Comparison of ENCODE assay signal across 32 mouse cellular contexts in the genomic region with DNA sequence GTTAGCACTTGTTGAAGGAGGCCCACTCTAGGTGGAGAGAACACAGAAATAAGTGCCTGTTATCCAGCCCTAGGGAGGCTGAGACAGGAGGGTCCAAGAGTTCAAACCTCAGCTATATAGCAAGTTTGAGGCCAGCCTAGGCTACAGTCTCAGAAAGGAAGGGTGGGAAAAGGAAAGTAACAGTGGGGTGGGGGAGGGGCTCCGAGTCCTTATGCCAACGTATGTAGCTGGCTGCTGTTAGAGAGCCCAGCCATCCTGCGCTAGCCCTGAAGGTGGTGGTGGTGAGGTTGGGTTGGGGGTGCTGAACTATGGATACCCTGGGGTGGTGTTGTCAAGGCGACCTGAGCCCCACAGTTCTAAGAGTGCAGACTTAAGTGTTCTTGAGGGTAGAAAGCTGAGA.
DNase-seq lines count a peak whose midpoint lies in the region; ATAC-seq and TF ChIP-seq lines count a peak whose summit lies in the region.
"Had no signal": no experiment of that assay in that cellular context is flagged by ENCODE, and none has a peak within 500 bp of the region (broad histone marks: within the 10 kb centered on the region; RNA-seq: fewer than 3 reads in every experiment).

No protein-coding gene starts in this region.

- no peak overlapping the region for H3K9ac ChIP-seq in forebrain, embryonic 13.5 days
- no peak overlapping the region for H3K9ac ChIP-seq in forebrain, embryonic 12.5 days
- no peak overlapping the region for H3K9ac ChIP-seq in hindbrain, embryonic 11.5 days (ENCODE audit: low read depth, low read length)
- H3K9ac ChIP-seq in midbrain, embryonic 15.5 days = no peak overlapping the region
- H3K9ac ChIP-seq in midbrain, postnatal 0 days (replicated peaks; ENCODE audit: low read length, poor library complexity, severe bottlenecking) = no peak overlapping the region
- H3K9ac ChIP-seq: embryonic facial prominence, embryonic 13.5 days; hindbrain, embryonic 13.5 days; limb, embryonic 12.5 days; liver, embryonic 15.5 days; lung, embryonic 15.5 days had no signal

- no peak overlapping the region for H3K4me3 ChIP-seq in forebrain, embryonic 13.5 days
- no peak overlapping the region for H3K4me3 ChIP-seq in forebrain, embryonic 12.5 days (replicated peaks)
- no peak overlapping the region for H3K4me3 ChIP-seq in hindbrain, embryonic 10.5 days
- no peak overlapping the region for H3K4me3 ChIP-seq in hindbrain, embryonic 11.5 days (ENCODE audit: low read depth, low read length)
- H3K4me3 ChIP-seq in midbrain, embryonic 15.5 days = no peak overlapping the region
- H3K4me3 ChIP-seq in midbrain, postnatal 0 days (ENCODE audit: low read depth, low read length) = no peak overlapping the region
- H3K4me3 ChIP-seq: embryonic facial prominence, embryonic 13.5 days; heart, adult 2 months; hindbrain, embryonic 13.5 days; limb, embryonic 12.5 days; liver, embryonic 15.5 days; lung, embryonic 15.5 days; midbrain, embryonic 10.5 days had no signal

- H3K27me3 ChIP-seq in forebrain, embryonic 13.5 days = 0 out of 2 replicates have a peak, but pooled peaks cover 4% of the 10 kb centered on the region
- peaks cover 27% of the 10 kb centered on the region; the same call in 1 of the 2 replicates for H3K27me3 ChIP-seq in forebrain, embryonic 12.5 days
- H3K27me3 ChIP-seq in hindbrain, embryonic 10.5 days (ENCODE audit: insufficient read depth, poor library complexity, severe bottlenecking) = peaks cover 19% of the 10 kb centered on the region
- H3K27me3 ChIP-seq in hindbrain, embryonic 11.5 days (ENCODE audit: control insufficient read depth, insufficient read depth, low read length) = no peaks in the 10 kb centered on the region
- peaks cover 3% of the 10 kb centered on the region; the same call in 1 of the 2 replicates for H3K27me3 ChIP-seq in midbrain, embryonic 15.5 days (replicated peaks)
- H3K27me3 ChIP-seq in midbrain, postnatal 0 days (ENCODE audit: insufficient read depth, low read length) = no peaks in the 10 kb centered on the region
- H3K27me3 ChIP-seq: CH12.LX; limb, embryonic 12.5 days; lung, embryonic 15.5 days had no signal

- H3K4me2 ChIP-seq in forebrain, embryonic 13.5 days = no peak overlapping the region
- H3K4me2 ChIP-seq in forebrain, embryonic 12.5 days = no peak overlapping the region
- no peak overlapping the region for H3K4me2 ChIP-seq in hindbrain, embryonic 11.5 days (replicated peaks; ENCODE audit: low read depth, low read length)
- no peak overlapping the region for H3K4me2 ChIP-seq in midbrain, embryonic 15.5 days
- H3K4me2 ChIP-seq in midbrain, postnatal 0 days (ENCODE audit: low read depth, low read length, poor library complexity, severe bottlenecking) = no peak overlapping the region
- H3K4me2 ChIP-seq: embryonic facial prominence, embryonic 13.5 days; hindbrain, embryonic 13.5 days; limb, embryonic 12.5 days; liver, embryonic 15.5 days; lung, embryonic 15.5 days had no signal

- no peak overlapping the region for H3K27ac ChIP-seq in forebrain, embryonic 13.5 days
- H3K27ac ChIP-seq in forebrain, embryonic 12.5 days = no peak overlapping the region
- H3K27ac ChIP-seq in hindbrain, embryonic 10.5 days = peak overlapping the region; percentile 50; the same call in 1 of the 2 replicates
- H3K27ac ChIP-seq in hindbrain, embryonic 11.5 days (ENCODE audit: low read depth, low read length) = no peak overlapping the region
- no peak overlapping the region for H3K27ac ChIP-seq in midbrain, embryonic 15.5 days
- H3K27ac ChIP-seq in midbrain, postnatal 0 days (ENCODE audit: low read depth, low read length) = no peak overlapping the region
- H3K27ac ChIP-seq: embryonic facial prominence, embryonic 13.5 days; hindbrain, embryonic 13.5 days; limb, embryonic 12.5 days; liver, embryonic 15.5 days; lung, embryonic 15.5 days; macrophage; midbrain, embryonic 10.5 days; stomach, postnatal 0 days had no signal

- no peak for DNase-seq in hindbrain, embryonic 10.5 days (ENCODE audit: low spot score)
- no peak for DNase-seq in hindbrain, embryonic 11.5 days (ENCODE audit: low spot score)
- DNase-seq in midbrain, postnatal 0 days (ENCODE audit: low spot score) = no peak
- no peak for DNase-seq in left cerebral cortex, postnatal 10 days (ENCODE audit: extremely low spot score in 1 of 2, low spot score in 2 of 2)
- no peak for DNase-seq in urinary bladder, postnatal 14 days (ENCODE audit: low spot score)
- DNase-seq: adrenal gland, adult 2 months; adrenal gland, postnatal 36 days; cerebellum, adult 18-20 months; cerebellum, postnatal 10 days; gastrocnemius, postnatal 25 days; heart, adult 2 months; heart, postnatal 14 days; kidney, adult 9 months; kidney, postnatal 10 days; layer of hippocampus, adult 9-11 months; right cerebral cortex, adult 18-20 months; thymus, adult 18-20 months; thymus, postnatal 25 days had no signal

- 0 out of 2 replicates have a peak, but pooled peaks have one; percentile 34 for ATAC-seq in forebrain, embryonic 13.5 days
- ATAC-seq in forebrain, embryonic 12.5 days (ENCODE audit: low FRiP score) = no peak
- no peak for ATAC-seq in hindbrain, embryonic 11.5 days (ENCODE audit: low FRiP score)
- ATAC-seq in midbrain, embryonic 15.5 days (replicated peaks) = 0 out of 2 replicates have a peak, but pooled peaks have one; percentile 31
- no peak for ATAC-seq in midbrain, postnatal 0 days (ENCODE audit: low FRiP score)
- ATAC-seq: activated CD4-positive, CD25-positive, alpha-beta regulatory T cell, adult 4 months; intestine, postnatal 0 days had no signal

- 70% methylated on average over 4 of the region's 4 CpGs for WGBS in forebrain, embryonic 13.5 days
- WGBS in forebrain, embryonic 12.5 days = 70% methylated on average over 4 of the region's 4 CpGs
- WGBS in hindbrain, embryonic 10.5 days = 65% methylated on average over 4 of the region's 4 CpGs
- WGBS in hindbrain, embryonic 11.5 days = 57% methylated on average over 4 of the region's 4 CpGs
- WGBS in midbrain, embryonic 15.5 days = 71% methylated on average over 4 of the region's 4 CpGs
- WGBS in midbrain, postnatal 0 days = 73% methylated on average over 4 of the region's 4 CpGs

- H3K4me1 ChIP-seq in forebrain, embryonic 13.5 days = peaks cover 9% of the 10 kb centered on the region
- H3K4me1 ChIP-seq in forebrain, embryonic 12.5 days = peaks cover 3% of the 10 kb centered on the region
- H3K4me1 ChIP-seq in hindbrain, embryonic 10.5 days (replicated peaks) = peaks cover 62% of the 10 kb centered on the region
- no peaks in the 10 kb centered on the region; the same call in 1 of the 2 replicates for H3K4me1 ChIP-seq in hindbrain, embryonic 11.5 days (replicated peaks; ENCODE audit: control insufficient read depth, insufficient read depth, low read length)
- H3K4me1 ChIP-seq in midbrain, embryonic 15.5 days = no peaks in the 10 kb centered on the region
- H3K4me1 ChIP-seq in midbrain, postnatal 0 days (ENCODE audit: insufficient read depth, low read length) = no peaks in the 10 kb centered on the region
- H3K4me1 ChIP-seq: liver, embryonic 15.5 days had no signal

- H3K9me3 ChIP-seq in forebrain, embryonic 13.5 days (replicated peaks) = no peaks in the 10 kb centered on the region
- no peaks in the 10 kb centered on the region for H3K9me3 ChIP-seq in forebrain, embryonic 12.5 days
- no peaks in the 10 kb centered on the region for H3K9me3 ChIP-seq in hindbrain, embryonic 10.5 days
- no peaks in the 10 kb centered on the region for H3K9me3 ChIP-seq in hindbrain, embryonic 11.5 days (ENCODE audit: control insufficient read depth, low read length)
- no peaks in the 10 kb centered on the region for H3K9me3 ChIP-seq in midbrain, embryonic 15.5 days
- no peaks in the 10 kb centered on the region for H3K9me3 ChIP-seq in midbrain, postnatal 0 days (ENCODE audit: low read length)
- H3K9me3 ChIP-seq: embryonic facial prominence, embryonic 13.5 days; hindbrain, embryonic 13.5 days; limb, embryonic 12.5 days; liver, embryonic 15.5 days; lung, embryonic 15.5 days; midbrain, embryonic 10.5 days had no signal

- intact Hi-C loops in left cerebral cortex, postnatal 10 days (cut with DNase I) = loop anchor here (5.0 kb wide), 1 partner anchor 191 kb away; a partner anchor contains a TSS

- H3K36me3 ChIP-seq in forebrain, embryonic 13.5 days (ENCODE audit: poor library complexity, severe bottlenecking) = 0 out of 2 replicates have a peak, but pooled peaks cover 2% of the 10 kb centered on the region
- H3K36me3 ChIP-seq in forebrain, embryonic 12.5 days (replicated peaks) = no peaks in the 10 kb centered on the region
- no peaks in the 10 kb centered on the region for H3K36me3 ChIP-seq in hindbrain, embryonic 10.5 days
- no peaks in the 10 kb centered on the region for H3K36me3 ChIP-seq in hindbrain, embryonic 11.5 days (ENCODE audit: control insufficient read depth, insufficient read depth, low read length)
- no peaks in the 10 kb centered on the region for H3K36me3 ChIP-seq in midbrain, embryonic 15.5 days (replicated peaks)
- peaks cover 6% of the 10 kb centered on the region; the same call in 1 of the 2 replicates for H3K36me3 ChIP-seq in midbrain, postnatal 0 days (ENCODE audit: insufficient read depth, low read length)
- H3K36me3 ChIP-seq: embryonic facial prominence, embryonic 13.5 days; limb, embryonic 12.5 days; liver, embryonic 15.5 days; lung, embryonic 15.5 days; midbrain, embryonic 10.5 days had no signal

- no peak for TF ChIP-seq CTCF in midbrain, postnatal 0 days (IDR thresholded peaks at IDR 0.05)

Comparison
In these comparisons a context has a peak if more than half of its experiments do, and no peak if none do; other contexts are left out.
1. ATAC-seq: peak in forebrain, embryonic 13.5 days (single experiment) and midbrain, embryonic 15.5 days (single experiment); none in forebrain, embryonic 12.5 days (single experiment), hindbrain, embryonic 11.5 days (single experiment) and midbrain, postnatal 0 days (single experiment).